Mouse (Mus musculus): ENCODE data around the gene Nos1ap.

The Nos1ap gene

GRCm38 (mm10) chr1:170589219-170590040 is at the start of gene Nos1ap:
Gene Nos1ap (minus strand): TSS chr1:170589861.
- DNase-seq (ENCODE audit: low spot score) = no peak

DNA sequence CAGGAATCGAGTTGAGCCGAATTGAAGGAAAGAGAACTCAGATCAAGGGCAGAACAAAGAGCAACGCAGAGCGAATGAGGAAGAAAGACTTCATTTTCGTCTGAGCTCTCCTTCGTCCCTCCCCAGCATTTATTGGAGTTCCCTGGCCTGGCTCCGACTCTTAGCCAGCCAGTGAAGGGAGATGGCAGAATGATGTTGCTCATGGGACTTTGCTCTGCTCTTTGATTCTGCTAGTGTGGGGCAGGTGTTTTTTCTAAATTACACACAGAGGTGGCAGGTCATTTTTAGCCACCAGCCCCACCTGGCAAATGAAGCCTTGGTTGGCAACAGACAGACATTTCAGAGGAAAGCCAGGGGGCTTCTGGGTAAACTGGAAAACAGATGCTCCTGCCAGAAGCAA is 49.3 kb upstream of the Nos1ap start:
- no peak for DNase-seq (ENCODE audit: low spot score)

- DNase-seq (ENCODE audit: low spot score) = no peak
Measured at GRCm38 (mm10) chr1:170632856-170633255, 43.2 kb upstream of the Nos1ap start.

DNA sequence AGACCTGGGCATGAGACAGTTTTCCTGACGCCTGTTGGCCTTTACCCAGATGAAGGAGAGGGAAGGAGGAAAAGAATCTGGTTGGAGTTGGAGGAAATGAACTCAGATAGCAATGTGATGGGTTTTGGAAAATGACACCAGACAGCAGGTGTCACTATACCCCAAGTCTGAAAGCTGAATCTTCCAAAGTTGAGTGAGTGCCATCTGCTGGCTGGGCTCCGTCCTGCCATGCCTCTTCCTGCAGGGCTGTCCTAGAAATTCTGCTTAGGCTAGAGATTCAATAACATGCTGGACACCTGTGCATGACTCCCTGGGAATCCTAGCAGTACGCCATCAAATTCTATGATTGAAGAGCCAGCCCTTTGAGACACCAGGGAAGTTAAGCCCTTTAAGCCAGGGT is 42.7 kb upstream of the Nos1ap start:
- peak; percentile 94 for DNase-seq (ENCODE audit: low spot score)

DNA sequence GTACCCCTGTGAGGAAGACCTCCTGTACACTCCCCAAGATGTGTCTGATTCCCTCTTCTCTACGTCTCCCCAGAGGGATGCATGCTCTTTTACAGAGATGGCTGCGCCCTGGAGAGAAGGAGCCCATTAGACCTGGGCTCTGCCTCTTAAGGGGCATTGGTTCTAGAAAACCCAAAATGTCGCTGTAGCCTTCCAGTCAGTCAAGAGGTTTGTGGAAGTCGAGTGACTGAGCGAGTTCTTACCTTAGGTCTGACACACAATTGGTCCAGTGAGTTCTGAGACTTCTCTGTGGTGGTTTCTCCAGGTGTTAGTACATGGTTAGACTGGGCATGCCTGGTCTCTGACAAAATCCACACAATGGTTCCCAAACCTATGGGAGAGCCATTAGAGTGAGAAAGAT is 41.9 kb upstream of the Nos1ap start:
- DNase-seq (ENCODE audit: low spot score) = no peak

DNA sequence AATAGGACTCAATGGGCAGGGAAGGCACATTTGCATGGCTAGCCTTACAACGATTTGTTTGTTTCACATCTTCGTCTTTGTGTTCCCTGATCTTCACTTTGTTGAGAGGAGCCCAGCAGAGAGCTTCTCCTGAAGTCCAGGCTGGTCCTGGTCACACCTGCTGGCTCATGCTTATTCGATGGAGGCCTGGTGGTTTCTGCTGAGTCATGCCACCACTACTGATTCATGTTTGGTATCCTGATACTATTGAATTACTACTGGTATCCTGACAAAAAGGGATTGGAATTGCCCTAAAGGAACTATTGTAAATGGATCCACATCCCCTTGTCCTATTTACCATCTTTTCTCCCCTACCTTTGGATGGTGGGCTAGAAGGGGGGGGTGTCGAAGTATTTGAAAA is 40.8 kb upstream of the Nos1ap start:
- no peak for DNase-seq (ENCODE audit: low spot score)

DNA sequence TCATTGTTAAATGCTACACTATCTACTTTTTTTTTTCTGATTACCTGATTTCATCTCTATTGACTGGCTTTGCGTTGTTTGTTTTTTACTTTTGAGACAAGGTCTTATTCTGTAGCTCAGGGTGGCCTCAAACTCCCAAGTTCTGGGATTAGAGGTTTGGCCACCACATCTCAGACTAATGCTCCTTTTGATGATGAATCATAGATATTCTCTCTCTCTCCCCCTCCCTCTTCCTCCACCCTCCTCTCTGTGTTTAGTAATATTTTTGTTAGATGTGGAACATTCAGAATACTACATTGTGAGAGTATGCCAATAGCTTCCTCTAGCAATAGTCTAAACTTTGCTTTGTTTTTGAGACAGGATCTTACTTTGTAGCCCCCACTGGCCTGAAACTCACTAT is 33.8 kb upstream of the Nos1ap start:
- no peak for DNase-seq (ENCODE audit: low spot score)

GRCm38 (mm10) chr1:170622934-170623333 is 33.3 kb upstream of the Nos1ap start:
- DNase-seq (ENCODE audit: low spot score) = no peak

- DNase-seq (ENCODE audit: low spot score) = no peak
Measured at GRCm38 (mm10) chr1:170619686-170620374, 30.2 kb upstream of the Nos1ap start.

DNA sequence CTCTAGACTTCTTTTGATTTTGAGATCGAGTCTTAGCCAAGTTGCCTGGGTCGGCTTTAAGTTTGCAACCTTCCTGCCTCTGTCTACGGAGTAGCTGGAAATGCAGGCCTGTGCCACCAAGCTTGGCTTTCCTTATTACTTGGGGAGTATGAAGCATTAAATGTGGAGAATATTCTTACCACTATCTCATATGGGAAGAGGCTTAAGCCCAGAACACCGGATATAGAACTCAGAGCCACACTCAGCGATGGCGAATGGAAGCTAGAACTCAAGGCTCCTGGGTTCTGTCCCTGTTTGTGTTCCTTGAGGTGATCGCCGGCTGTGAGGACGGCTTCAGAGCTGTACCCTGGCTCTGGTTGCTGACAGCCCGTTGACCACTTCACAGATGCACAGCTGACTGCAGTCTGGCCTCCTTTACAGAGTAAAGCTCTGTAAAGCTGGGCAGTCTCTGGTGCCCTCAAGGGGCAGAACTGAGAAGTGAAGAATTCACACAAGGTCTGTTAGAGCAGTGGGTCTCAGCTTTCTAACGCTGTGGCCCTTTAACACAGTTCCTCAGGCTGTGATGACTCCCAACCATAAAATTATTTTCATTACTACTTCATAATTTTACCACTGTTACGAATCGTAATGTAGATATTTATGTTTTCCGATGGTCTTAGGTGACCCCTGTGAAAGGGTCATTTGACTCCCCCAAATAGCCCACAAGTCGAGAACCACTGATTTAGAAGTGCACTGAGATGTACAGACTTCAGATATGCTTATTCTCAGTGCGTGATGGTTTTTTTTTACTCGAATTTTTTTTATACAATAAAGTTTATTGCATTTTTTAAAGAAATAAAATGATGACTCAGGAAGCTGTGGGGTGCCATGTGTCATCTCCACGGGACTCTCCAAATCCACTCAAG is 23.6 kb upstream of the Nos1ap start:
- peak; percentile 70 for DNase-seq (ENCODE audit: low spot score)

DNA sequence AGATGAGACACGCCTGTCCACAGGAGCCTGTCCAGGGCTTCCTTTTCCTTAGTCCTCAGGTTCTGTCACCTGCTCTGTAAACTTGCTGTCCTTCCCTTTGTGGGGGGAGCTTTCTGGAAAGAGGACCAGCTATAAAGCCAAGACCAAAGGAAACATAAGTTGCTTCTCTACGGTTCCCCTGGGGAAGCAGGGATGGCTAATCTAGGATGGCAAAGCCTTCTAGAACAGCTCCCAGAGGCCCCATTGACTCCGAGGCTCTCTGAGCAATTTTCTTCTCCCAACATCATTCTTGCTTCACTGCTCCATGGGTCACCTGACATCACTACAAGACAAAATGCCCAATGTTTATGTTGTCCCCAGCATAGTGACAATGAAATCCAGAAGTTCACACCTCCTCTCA is 22.0 kb upstream of the Nos1ap start:
- DNase-seq (ENCODE audit: low spot score) = no peak

- no peak for DNase-seq (ENCODE audit: low spot score)
Measured at GRCm38 (mm10) chr1:170610695-170611094, 21.0 kb upstream of the Nos1ap start.

- no peak for DNase-seq (ENCODE audit: low spot score)
Measured at GRCm38 (mm10) chr1:170610289-170610688, 20.6 kb upstream of the Nos1ap start.

DNA sequence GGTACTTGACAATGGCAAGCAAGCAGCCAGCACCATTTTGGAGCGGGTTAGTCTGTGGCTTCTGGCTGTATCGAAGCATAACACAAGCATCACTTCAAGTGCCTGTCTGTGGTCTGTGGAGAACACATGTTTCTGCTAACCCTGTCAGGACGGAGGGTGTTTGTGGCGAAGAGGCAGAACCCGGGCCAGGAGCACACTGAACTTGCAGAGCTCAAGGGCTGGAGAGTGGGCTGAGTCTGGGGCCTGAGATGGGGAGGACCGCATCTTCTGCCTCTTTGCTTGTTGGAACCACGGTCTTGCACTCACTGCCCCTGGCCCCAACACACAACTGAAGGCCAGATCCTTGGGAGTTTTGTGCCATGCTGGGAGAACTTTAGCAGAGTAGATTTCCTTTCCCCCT is 20.2 kb upstream of the Nos1ap start:
- no peak for DNase-seq (ENCODE audit: low spot score)

- DNase-seq (ENCODE audit: low spot score) = peak; percentile 85
Measured at GRCm38 (mm10) chr1:170608461-170609071, 18.9 kb upstream of the Nos1ap start.

- no peak for DNase-seq (ENCODE audit: low spot score)
Measured at GRCm38 (mm10) chr1:170607231-170607917, 17.7 kb upstream of the Nos1ap start.

- no peak for DNase-seq (ENCODE audit: low spot score)
Measured at GRCm38 (mm10) chr1:170605228-170606001, 15.8 kb upstream of the Nos1ap start.

GRCm38 (mm10) chr1:170594575-170594974 is 4.9 kb upstream of the Nos1ap start:
- no peak for DNase-seq (ENCODE audit: low spot score)

- no peak for DNase-seq (ENCODE audit: low spot score)
Measured at GRCm38 (mm10) chr1:170590531-170590930, 870 bp upstream of the Nos1ap start.

GRCm38 (mm10) chr1:170590041-170590360 is 340 bp upstream of the Nos1ap start:
- no peak for DNase-seq (ENCODE audit: low spot score)

- no peak for DNase-seq (ENCODE audit: low spot score)
Measured at GRCm38 (mm10) chr1:170588879-170589218, 812 bp downstream of the Nos1ap start.

Measured in adipocyte (in vitro differentiated cells).